Mouse (Mus musculus): Measurements from ENCODE around the gene Pfas. TPM values are rescaled to one million over a fixed set of nuclear protein-coding genes. Genes with fewer than 3 reads are reported as not detected.

The Pfas gene
- polyA plus RNA-seq (2014; fragmentation: Illumina TruSeq; extraction: RNeasy Lipid Tissue Mini Kit (QIAGEN cat#74804)), result 12.1 TPM

DNA sequence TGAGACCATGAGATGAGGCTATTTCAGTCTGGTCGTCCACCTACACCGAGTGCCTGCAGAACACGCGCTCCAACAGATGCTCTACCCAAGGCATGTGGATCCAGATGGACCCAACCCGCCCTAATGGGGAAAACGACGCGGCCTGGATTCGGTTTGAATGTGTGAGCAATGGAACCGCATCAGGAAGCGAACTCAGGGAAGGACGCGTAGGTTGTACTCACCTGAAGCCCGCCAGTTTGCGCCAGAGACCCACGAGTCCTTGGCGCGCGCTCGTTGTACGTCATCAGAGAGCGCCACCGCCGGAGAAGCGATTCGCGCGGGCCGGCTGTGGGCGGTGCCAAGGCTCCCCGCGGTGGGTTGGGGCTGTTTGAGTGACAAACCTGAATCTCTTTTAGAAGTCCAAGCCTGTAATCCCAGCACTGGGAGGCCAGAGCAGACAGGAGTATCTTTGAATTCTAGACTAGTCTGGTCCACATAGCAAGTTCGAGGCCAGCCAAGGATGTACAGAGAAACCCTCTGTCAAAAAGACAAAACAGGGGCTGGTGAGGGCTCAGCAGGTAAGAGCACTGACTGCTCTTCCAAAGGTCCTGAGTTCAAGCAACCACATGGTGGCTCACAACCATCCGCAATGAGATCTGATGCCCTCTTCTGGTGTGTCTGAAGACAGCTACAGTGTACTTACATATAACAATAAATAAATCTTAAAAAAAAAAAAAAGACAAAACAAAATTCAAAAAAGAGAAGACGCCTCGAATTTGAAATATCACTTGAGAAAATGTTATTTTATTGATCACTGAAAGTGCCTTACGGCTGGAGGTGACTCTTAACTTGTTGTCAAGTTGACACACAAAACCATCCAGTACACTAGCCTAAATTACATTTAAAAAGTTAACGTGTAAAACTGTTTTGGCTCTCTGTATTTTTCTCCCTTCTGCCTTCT is at the start of gene Pfas:
Gene Pfas (minus strand): TSS at position 279 of the 940 bp plus-strand sequence.

GRCm38 (mm10) chr11:69045531-69046394 is 37.5 kb upstream of the Pfas start, which contains the start of gene Aurkb:
Gene Aurkb, plus strand, starts transcription at chr11:69045647.

GRCm38 (mm10) chr11:69015644-69016441 is 7.6 kb upstream of the Pfas start, which contains the start of gene Ctc1:
Gene Ctc1, plus strand, starts transcription at chr11:69015911.

GRCm38 (mm10) chr11:68975085-68975484 is 33.2 kb downstream of the Pfas start, which contains the start of gene Rangrf:
Gene Rangrf, minus strand, starts transcription at chr11:68975185.

DNA sequence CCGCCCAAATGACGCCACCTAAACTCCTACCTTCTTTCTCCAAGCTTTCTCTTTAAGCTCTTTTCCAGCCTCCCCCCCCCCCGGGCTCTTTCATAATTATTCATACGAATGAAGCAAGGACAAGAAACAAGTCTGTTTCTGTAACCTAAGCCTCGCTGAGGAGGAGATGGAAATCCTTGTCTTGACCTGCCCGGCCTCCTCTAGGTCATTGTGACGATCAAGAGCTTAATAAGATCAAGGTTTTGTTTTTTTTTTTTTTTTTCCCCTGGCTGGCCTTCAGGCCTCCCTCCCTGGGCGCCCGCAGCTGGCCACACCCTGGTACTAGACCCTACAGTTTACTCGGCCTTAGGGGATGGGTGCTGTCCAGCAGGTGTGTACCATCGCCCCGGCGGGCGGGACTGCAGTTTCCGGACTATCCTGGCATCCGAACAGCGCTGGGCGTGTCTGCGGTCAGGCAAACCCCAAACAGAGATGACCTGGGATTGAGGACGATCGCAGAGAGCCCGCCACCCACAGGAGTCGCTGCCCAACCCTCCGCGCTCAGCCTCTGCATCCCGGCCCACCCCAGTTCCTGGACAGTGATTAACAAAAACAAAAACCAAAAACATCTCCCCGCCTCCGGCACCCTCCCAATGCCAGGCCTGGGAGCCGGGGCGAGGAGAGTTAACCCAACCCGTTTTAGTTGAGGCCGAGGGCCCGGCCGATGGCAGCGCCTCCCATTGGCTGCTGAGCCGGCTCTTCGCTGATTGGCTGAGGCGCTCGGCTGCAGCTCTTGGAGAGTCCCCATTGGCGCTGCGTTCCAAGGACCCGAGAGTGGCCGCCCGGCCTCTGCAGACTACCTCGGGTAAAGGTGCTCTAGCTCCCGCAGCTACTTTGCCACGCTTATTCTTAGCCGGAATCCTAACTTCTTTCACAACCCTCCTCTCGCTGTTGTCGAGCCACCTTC is 40.6 kb downstream of the Pfas start, which contains the start of gene Slc25a35:
Gene Slc25a35 (plus strand): TSS at position 795 of the 946 bp plus-strand sequence.

DNA sequence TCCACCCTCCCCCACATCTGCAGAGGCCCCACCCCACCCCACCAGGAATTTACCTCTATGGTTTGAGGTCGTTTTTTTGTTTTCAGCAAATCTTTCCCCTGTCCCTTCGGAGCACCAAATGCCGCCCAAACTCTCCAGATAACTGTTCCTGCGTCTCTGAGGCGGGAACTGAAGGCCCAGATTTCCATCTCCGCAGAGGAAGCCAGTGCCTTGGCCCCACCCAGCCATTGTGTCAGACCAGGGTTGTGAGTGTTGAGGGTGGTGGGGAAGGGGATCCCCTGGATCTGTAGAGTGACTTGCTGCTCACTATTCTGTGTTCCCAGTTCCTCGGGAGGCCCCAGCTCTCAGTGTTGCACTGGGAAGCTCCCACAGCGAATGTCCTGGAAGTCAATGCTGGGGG is 51.0 kb downstream of the Pfas start, which contains the start of gene Arhgef15:
Gene Arhgef15 (minus strand): TSS at position 173 of the 400 bp plus-strand sequence.

Other genes starting within 250 kb of the Pfas start
- gene Ndel1, start 136.6 kb downstream of the Pfas start, polyA plus RNA-seq (2014; fragmentation: Illumina TruSeq; extraction: RNeasy Lipid Tissue Mini Kit (QIAGEN cat#74804)), result 156 TPM
- gene Rnf222, start 119.9 kb downstream of the Pfas start, polyA plus RNA-seq (2014; fragmentation: Illumina TruSeq; extraction: RNeasy Lipid Tissue Mini Kit (QIAGEN cat#74804)), result not detected
- gene Rpl26, start 106.9 kb downstream of the Pfas start, polyA plus RNA-seq (2014; fragmentation: Illumina TruSeq; extraction: RNeasy Lipid Tissue Mini Kit (QIAGEN cat#74804)), result 218 TPM
- not detected for gene Odf4, start 81.4 kb downstream of the Pfas start, polyA plus RNA-seq (2014; fragmentation: Illumina TruSeq; extraction: RNeasy Lipid Tissue Mini Kit (QIAGEN cat#74804))
- 2.1 TPM for gene Arhgef15, start 51.0 kb downstream of the Pfas start, polyA plus RNA-seq (2014; fragmentation: Illumina TruSeq; extraction: RNeasy Lipid Tissue Mini Kit (QIAGEN cat#74804))
- 60.6 TPM for gene Slc25a35, start 40.3 kb downstream of the Pfas start, polyA plus RNA-seq (2014; fragmentation: Illumina TruSeq; extraction: RNeasy Lipid Tissue Mini Kit (QIAGEN cat#74804))
- 5.8 TPM for gene Rangrf, start 33.3 kb downstream of the Pfas start, polyA plus RNA-seq (2014; fragmentation: Illumina TruSeq; extraction: RNeasy Lipid Tissue Mini Kit (QIAGEN cat#74804))
- gene Ctc1, start 7.5 kb upstream of the Pfas start, polyA plus RNA-seq (2014; fragmentation: Illumina TruSeq; extraction: RNeasy Lipid Tissue Mini Kit (QIAGEN cat#74804)), result 12.8 TPM
- 9.7 TPM for gene Aurkb, start 37.2 kb upstream of the Pfas start, polyA plus RNA-seq (2014; fragmentation: Illumina TruSeq; extraction: RNeasy Lipid Tissue Mini Kit (QIAGEN cat#74804))
- 3.1 TPM for gene Borcs6, start 51.3 kb upstream of the Pfas start, polyA plus RNA-seq (2014; fragmentation: Illumina TruSeq; extraction: RNeasy Lipid Tissue Mini Kit (QIAGEN cat#74804))
- 6.7 TPM for gene Tmem107, start 62.3 kb upstream of the Pfas start, polyA plus RNA-seq (2014; fragmentation: Illumina TruSeq; extraction: RNeasy Lipid Tissue Mini Kit (QIAGEN cat#74804))
- gene Vamp2, start 80.0 kb upstream of the Pfas start, polyA plus RNA-seq (2014; fragmentation: Illumina TruSeq; extraction: RNeasy Lipid Tissue Mini Kit (QIAGEN cat#74804)), result 63.5 TPM
- 0.29 TPM for gene Per1, start 86.8 kb upstream of the Pfas start, polyA plus RNA-seq (2014; fragmentation: Illumina TruSeq; extraction: RNeasy Lipid Tissue Mini Kit (QIAGEN cat#74804))
- not detected for gene Hes7, start 111.9 kb upstream of the Pfas start, polyA plus RNA-seq (2014; fragmentation: Illumina TruSeq; extraction: RNeasy Lipid Tissue Mini Kit (QIAGEN cat#74804))
- gene 9130213A22Rik, start 114.1 kb upstream of the Pfas start, polyA plus RNA-seq (2014; fragmentation: Illumina TruSeq; extraction: RNeasy Lipid Tissue Mini Kit (QIAGEN cat#74804)), result not detected
- gene Aloxe3, start 117.4 kb upstream of the Pfas start, polyA plus RNA-seq (2014; fragmentation: Illumina TruSeq; extraction: RNeasy Lipid Tissue Mini Kit (QIAGEN cat#74804)), result not detected
- not detected for gene Alox12b, start 148.5 kb upstream of the Pfas start, polyA plus RNA-seq (2014; fragmentation: Illumina TruSeq; extraction: RNeasy Lipid Tissue Mini Kit (QIAGEN cat#74804))
- gene Alox8, start 189.4 kb upstream of the Pfas start, polyA plus RNA-seq (2014; fragmentation: Illumina TruSeq; extraction: RNeasy Lipid Tissue Mini Kit (QIAGEN cat#74804)), result not detected
- 0.97 TPM for gene Gucy2e, start 228.6 kb upstream of the Pfas start, polyA plus RNA-seq (2014; fragmentation: Illumina TruSeq; extraction: RNeasy Lipid Tissue Mini Kit (QIAGEN cat#74804))